Mouse (Mus musculus) liver, adult 2 months (tissue): ENCODE measurements around the gene Gm11037.

Experiments
- CTCF ChIP-seq: fragments of 200-500 bp; IDR thresholded peaks from 2 replicates; pipeline ENCODE4 v1.5.1; 2011; ENCODE audit warnings: low read depth, low read length, control low read depth
- POLR2A ChIP-seq: fragments of 200-500 bp; IDR thresholded peaks from 2 replicates; pipeline ENCODE4 v1.6.1; 2011; ENCODE audit warnings: low read length, control low read depth; ENCODE audit not compliant: insufficient read depth; ENCODE audit errors: extremely low read depth

DNA sequence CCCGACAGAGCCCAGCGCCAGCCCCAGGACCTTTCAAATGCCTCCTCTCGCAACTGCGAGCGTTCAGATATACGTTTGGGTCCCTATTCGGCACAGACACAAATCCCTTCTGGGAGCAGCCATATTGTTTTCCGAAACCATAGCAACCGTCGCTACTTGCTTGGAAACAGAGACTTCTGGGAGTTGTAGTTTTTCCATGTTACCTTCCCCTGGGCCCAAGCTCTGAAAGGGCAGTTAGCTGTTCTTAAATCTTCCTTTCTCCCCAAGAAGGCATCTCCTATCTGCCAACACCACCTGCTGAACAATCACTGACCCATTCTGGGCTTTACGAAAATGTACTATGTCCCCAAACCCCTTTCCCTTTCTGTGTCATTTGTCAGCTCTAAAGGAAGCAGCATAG is 41.4 kb downstream of the Gm11037 start:
- TF ChIP-seq CTCF, result no peak
- TF ChIP-seq POLR2A, result no peak
